Mouse (Mus musculus) megakaryocyte, embryonic 14.5 days (primary cell): ENCODE data around the gene Pgs1. TPM values are rescaled to one million over a fixed set of nuclear protein-coding genes. Genes with fewer than 3 reads are reported as not detected.

Experiments used
- H3K27me3 ChIP-seq: replicated peaks from 2 replicates; pipeline ENCODE3; 2012; ENCODE audit warnings: inconsistent platforms
- H3K36me3 ChIP-seq: replicated peaks from 2 replicates; pipeline ENCODE3; 2012; ENCODE audit warnings: low read length, inconsistent platforms, mixed read lengths
- H3K4me1 ChIP-seq: 2 replicates; pipeline ENCODE4 v1.6.1; 2012; ENCODE audit warnings: inconsistent platforms
- H3K4me3 ChIP-seq: replicated peaks from 2 replicates; pipeline ENCODE3; 2012; ENCODE audit warnings: moderate library complexity, mild to moderate bottlenecking, inconsistent platforms
- H3K9me3 ChIP-seq: 2 replicates; pipeline ENCODE4 v1.6.1; 2012; ENCODE audit warnings: inconsistent platforms
- FLI1 ChIP-seq: IDR thresholded peaks from 2 replicates; pipeline ENCODE4 v1.6.1; 2012; ENCODE audit warnings: low read length, inconsistent platforms, mixed read lengths
- GATA1 ChIP-seq: IDR thresholded peaks from 3 replicates; pipeline ENCODE4 v1.6.1; 2012; ENCODE audit warnings: mixed read lengths, low read length, inconsistent platforms, borderline replicate concordance
- polyA plus RNA-seq: library from polyadenylated mRNA; stranded (reverse); fragments of >175 nt; gene quantifications from 2 replicates; pipeline ENCODE4 v1.2.3, GENCODE M21; 2012; ENCODE audit warnings: low replicate concordance; ENCODE audit not compliant: insufficient read depth

The Pgs1 gene
- polyA plus RNA-seq, 1 experiment: 43.0 TPM

DNA sequence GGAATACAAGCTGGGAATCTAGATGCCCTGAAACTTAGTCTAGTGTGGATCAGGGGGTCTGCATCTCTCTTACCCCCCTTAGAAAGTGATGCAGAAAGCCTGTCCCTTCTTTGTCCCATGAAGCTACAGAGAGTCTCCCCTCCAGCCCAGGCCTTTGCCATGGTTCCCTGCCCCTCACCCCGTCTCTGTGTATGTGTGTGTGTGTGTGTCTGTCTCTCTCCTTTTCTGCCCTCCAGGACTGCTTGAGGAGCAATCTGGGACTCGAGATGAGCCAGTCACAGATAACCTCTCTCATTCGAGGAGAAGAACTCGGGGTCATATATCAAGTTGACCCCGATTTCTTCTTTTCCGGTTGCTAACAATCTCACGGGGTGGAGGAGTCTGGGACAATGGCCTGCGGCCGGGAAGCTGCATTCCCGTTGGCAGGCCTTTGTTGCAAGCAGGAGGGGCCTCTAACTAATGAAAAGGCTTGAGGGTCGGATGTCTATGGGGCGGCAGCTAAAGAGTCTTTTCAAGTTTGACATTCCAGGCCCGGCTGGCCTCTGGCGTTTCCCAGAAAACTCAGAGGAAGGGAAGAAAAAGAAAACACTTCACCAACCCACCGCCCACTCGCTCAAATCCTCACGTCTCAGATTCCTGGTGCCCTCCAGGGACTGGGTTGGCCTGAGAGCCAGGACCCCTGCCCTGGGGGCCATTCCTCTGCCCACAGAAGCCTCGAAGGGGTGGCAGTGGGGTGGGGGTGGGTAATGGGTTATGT, 10.7 kb upstream of the Pgs1 start:
- Histone ChIP-seq H3K4me1 (peaks cover 99% of the 10 kb centered on the region), H3K4me3 (peak overlapping the region; percentile 82), H3K36me3 (no peaks in the 10 kb centered on the region), H3K27me3 (no peaks in the 10 kb centered on the region), H3K9me3 (no peaks in the 10 kb centered on the region)
- TF ChIP-seq GATA1 (no peak), FLI1 (no peak)

DNA sequence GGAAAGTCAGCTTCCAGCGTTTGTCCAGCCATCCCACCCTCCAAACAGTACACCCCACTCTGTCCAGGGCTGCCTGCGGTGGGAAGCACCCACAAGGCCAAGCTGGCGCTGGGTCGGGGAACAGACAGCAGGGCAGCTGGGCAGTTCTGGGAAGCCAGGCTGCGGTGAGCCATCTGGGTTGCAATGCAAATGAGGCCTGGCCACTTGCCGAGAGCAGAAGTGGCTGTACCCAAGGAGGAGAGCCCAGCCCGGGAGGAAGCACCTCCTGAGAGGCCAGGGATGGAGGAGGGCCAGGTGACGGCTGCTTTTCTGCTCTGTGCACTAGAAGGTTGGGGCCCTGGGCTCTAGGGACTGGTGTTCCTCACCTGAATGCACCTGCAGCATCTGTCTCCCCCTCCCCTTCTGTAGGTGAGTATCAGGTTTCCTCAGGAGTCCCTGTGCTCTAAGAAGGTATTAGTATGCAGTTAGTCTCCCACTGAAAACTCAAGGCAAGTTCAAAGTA, 10.0 kb upstream of the Pgs1 start:
- TF ChIP-seq FLI1: no peak
- TF ChIP-seq GATA1: no peak
- H3K4me1 ChIP-seq: peaks cover 99% of the 10 kb centered on the region
- H3K27me3 ChIP-seq: no peaks in the 10 kb centered on the region
- H3K4me3 ChIP-seq: peak overlapping the region; percentile 81
- H3K36me3 ChIP-seq: no peaks in the 10 kb centered on the region
- no peaks in the 10 kb centered on the region for H3K9me3 ChIP-seq

DNA sequence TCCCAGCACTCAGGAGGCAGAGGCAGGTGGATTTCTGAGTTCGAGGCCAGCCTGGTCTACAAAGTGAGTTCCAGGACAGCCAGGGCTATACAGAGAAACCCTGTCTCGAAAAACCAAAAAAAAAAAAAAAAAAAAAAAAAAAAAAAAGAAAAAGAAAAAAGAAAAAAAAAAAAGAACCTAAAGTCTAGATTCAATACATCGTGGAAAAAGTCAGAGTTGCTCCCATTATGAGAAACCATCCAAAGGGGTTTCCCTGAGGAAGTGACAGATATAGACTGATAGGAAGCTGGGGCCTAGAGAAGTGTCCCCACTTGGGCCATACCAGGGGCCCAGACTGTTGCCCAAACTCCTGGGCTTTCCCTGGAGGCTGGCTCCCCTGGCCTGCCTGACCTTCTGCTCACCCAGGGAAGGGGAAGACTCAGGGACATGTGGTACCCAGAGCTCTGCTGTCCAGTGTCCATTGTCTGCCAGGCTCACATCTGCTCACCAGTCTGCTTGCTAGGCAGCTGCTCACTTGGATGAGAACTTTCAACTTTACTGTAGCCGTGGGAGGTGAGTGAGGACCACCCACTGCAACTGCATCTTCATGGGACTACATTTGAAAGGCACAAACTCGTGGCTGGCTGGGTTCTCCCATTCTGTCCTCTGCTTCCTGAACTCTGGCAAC, 8.3 kb upstream of the Pgs1 start:
- peaks cover 92% of the 10 kb centered on the region for H3K4me1 ChIP-seq
- no peaks in the 10 kb centered on the region for H3K36me3 ChIP-seq
- H3K9me3 ChIP-seq: no peaks in the 10 kb centered on the region
- TF ChIP-seq GATA1: no peak
- no peaks in the 10 kb centered on the region for H3K27me3 ChIP-seq
- peak overlapping the region; percentile 1 for H3K4me3 ChIP-seq

DNA sequence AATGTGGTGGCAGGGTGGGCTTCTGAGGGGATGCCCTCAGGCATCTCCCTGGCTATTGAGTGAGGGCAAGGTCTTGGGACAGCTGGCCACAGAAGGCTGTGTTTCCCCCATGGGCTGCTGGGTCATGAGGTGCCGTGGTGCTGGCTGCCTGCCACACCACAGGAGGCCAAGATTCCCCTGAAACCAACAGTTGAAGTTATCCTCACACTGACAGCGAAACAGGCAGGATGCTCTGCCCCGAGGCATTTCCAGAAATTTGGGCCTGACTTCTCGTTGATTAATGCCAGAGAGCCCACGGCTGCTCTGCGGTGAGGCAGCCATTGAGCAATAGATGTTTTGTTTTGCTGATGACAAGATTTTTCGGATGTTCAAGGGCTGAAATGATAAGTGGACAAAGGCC, 6.7 kb upstream of the Pgs1 start:
- Histone ChIP-seq H3K4me3 (no peak overlapping the region), H3K4me1 (peaks cover 87% of the 10 kb centered on the region), H3K36me3 (no peaks in the 10 kb centered on the region), H3K9me3 (no peaks in the 10 kb centered on the region), H3K27me3 (no peaks in the 10 kb centered on the region)
- TF ChIP-seq FLI1: no peak
- TF ChIP-seq GATA1: no peak

DNA sequence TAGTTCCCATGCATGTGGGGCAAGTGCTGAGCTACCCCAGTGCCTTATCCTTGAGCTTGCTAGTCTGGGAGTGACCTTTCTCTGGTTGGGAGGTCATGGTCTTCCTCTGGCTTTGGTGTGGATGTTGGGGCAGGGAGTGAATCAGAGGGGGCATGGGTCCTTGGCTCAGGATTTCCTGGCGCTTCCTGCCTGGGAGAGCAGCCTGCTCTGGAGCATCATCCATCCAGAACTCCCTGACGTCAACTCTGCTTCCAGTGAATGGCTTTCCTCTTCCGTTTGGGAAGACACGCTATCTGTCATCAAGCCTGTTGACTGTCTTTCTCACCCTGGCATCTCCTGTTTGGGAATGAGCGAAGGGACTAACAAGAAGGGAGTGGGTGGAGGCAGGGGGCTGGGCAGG, 3.7 kb upstream of the Pgs1 start:
- H3K4me1 ChIP-seq: peaks cover 68% of the 10 kb centered on the region
- H3K4me3 ChIP-seq: no peak overlapping the region
- H3K27me3 ChIP-seq: no peaks in the 10 kb centered on the region
- TF ChIP-seq FLI1 (no peak), GATA1 (no peak)
- no peaks in the 10 kb centered on the region for H3K36me3 ChIP-seq
- H3K9me3 ChIP-seq: no peaks in the 10 kb centered on the region

DNA sequence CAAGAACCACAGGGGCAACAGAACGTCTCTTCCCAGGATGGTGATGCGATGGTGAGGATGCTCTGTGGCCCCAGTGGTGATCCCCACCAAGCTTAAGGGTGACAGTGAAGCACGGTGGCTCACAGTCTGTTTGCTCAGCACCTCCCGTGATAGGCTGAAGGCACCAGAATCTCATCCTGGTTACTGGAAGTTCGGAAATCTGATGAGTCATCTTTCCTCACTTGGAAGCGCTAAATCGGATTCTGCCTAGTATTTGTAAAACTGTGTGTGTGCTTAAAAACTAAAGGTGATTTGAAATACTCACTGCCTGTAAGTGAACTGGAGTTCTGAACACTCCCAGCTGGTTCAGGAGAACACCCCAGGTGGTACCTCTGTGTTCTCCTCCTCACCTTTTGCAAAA, 2.3 kb upstream of the Pgs1 start:
- H3K4me1 ChIP-seq: peaks cover 68% of the 10 kb centered on the region
- TF ChIP-seq GATA1: no peak
- TF ChIP-seq FLI1: no peak
- no peaks in the 10 kb centered on the region for H3K36me3 ChIP-seq
- no peaks in the 10 kb centered on the region for H3K27me3 ChIP-seq
- peak overlapping the region; percentile 33 for H3K4me3 ChIP-seq
- H3K9me3 ChIP-seq: no peaks in the 10 kb centered on the region

DNA sequence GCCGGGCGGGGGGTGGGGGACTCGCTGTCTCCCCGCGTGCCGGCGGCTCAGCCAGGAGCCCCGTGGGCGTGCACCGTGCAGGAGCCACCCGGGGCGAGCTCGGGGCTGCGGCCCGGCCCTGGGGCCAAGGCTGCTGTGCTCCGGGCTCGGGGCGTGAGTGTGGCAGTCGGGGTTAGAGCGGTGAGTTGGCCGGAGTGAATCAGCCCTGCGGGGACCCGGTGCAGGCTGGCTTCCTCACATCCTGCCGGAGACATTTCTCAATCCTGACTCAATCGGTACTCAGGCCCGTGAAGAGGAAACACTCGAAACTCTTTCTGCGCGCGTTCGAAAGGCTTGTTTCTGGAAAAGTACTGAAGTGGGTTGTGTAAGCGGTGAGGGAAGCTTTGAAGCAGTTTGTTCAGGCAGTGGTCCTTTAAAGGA, 950 bp downstream of the Pgs1 start:
- Histone ChIP-seq H3K36me3 (no peaks in the 10 kb centered on the region), H3K4me3 (peak overlapping the region; percentile 96), H3K9me3 (no peaks in the 10 kb centered on the region), H3K27me3 (no peaks in the 10 kb centered on the region), H3K4me1 (peaks cover 76% of the 10 kb centered on the region)
- TF ChIP-seq GATA1 (no peak), FLI1 (no peak)

DNA sequence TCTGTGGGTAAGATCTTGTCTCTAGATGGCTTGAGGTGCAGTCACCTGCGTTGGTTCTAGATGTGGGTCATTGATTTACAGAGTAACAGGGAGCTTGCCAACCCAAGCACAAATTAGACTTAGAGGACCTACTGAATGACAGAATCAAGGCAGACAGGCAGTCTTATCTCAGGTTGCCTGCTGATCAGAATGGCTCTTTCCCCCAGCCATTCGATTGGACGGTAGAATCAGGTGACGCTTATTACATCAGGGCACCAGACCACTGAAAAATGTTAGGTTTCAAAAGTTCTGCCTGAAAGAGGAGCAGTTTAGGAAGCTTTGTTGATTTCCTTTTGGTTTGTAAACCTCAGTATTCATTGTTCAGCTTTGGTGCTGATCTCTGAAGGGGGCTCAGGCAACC, 1.9 kb downstream of the Pgs1 start:
- no peak for TF ChIP-seq FLI1
- TF ChIP-seq GATA1: no peak
- peak overlapping the region; percentile 96 for H3K4me3 ChIP-seq

DNA sequence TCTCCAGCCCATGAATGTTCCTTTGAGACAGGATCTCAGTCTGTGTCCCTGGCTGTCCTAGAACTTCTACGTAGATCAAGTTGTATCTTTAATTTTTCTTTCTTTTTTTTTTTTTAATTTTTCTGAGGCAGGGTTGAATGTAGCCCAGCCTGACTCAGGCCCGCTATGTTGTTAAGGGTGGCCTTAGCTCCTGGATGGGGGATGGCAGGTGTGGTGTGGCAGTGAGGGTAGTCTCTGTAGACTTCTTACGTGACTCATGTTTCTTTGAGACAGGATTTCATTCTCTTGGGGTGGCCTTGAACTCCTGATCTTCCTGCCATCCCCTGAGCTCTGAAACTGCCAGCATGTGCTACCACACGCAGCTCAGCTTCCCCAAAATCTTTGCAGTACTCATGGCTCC, 3.1 kb downstream of the Pgs1 start:
- peaks cover 80% of the 10 kb centered on the region for H3K4me1 ChIP-seq
- TF ChIP-seq FLI1: no peak
- no peak for TF ChIP-seq GATA1
- H3K36me3 ChIP-seq: peaks cover 11% of the 10 kb centered on the region
- H3K9me3 ChIP-seq: no peaks in the 10 kb centered on the region
- H3K27me3 ChIP-seq: no peaks in the 10 kb centered on the region
- H3K4me3 ChIP-seq: peak overlapping the region; percentile 87

More for the DNA sequence above, 1.9 kb downstream of the Pgs1 start:
- Histone ChIP-seq H3K9me3 (no peaks in the 10 kb centered on the region), H3K36me3 (peaks cover 6% of the 10 kb centered on the region), H3K4me1 (peaks cover 77% of the 10 kb centered on the region), H3K27me3 (no peaks in the 10 kb centered on the region)

DNA sequence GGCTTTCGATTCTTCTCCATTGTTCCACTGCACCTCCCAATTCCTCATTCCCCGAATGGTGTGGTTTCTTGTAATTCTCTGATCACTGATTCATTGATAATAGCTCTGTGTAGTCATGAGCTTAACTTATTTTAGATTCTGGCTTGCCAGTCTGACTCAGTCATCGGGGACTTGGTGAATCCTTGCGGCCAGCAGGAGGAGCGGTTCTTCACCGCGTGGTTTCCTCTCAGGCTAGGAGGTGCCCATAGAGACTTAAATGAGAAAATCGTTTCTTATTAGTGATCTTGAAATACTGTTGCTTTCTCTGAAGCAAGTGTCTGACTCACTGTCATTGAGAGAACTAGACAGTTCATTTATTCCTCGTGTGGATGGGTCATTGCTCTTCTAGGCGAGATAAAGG, 3.8 kb downstream of the Pgs1 start:
- H3K4me3 ChIP-seq: peak overlapping the region; percentile 87
- peaks cover 86% of the 10 kb centered on the region for H3K4me1 ChIP-seq
- H3K9me3 ChIP-seq: no peaks in the 10 kb centered on the region
- peaks cover 17% of the 10 kb centered on the region for H3K36me3 ChIP-seq
- H3K27me3 ChIP-seq: no peaks in the 10 kb centered on the region
- TF ChIP-seq GATA1 (no peak), FLI1 (no peak)
